Mouse (Mus musculus): ENCODE results near the gene E130309D02Rik.

Gene E130309D02Rik

DNA sequence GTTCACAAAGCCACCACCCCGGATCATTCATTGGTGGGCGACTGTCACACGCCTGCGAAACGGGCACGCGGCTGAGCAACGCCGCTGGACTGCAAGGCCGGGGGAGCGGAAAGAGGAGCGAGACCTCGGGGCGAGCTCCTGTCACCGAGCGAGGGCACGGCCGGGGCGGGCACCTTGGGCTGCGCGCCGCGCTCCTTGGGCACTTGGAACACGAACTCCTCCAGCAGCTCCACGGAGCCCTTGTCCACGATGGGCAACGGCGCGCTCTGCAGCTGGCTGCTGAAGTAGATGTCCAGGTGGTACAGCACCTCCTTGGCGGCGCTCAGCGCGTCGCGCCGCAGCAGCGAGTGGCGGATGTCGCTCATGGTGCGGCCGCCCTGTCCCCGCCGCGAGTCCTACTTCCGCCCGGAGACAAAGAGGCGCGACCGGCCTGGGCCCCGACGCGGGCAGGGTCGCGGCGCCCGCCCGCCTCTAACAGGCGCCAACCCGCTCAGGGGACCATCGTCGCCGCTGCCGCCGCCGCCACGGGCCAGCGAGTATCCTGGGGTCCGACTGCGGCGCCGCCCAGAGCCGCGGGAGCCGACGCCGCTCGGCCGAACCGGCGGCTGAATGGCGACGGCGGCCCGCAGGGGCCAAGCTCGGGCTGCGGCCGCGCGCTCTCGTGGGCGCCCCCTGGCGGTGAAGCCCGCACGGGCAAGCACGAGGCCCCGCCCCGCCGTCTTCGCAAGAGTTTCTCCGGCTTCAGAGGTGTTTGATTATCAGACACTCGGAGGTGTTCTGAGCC lies at the start of gene E130309D02Rik:
Gene E130309D02Rik (minus strand): TSS at position 631 of the 784 bp plus-strand sequence.
- DNase-seq, result peak; percentile 86 to 87

DNA sequence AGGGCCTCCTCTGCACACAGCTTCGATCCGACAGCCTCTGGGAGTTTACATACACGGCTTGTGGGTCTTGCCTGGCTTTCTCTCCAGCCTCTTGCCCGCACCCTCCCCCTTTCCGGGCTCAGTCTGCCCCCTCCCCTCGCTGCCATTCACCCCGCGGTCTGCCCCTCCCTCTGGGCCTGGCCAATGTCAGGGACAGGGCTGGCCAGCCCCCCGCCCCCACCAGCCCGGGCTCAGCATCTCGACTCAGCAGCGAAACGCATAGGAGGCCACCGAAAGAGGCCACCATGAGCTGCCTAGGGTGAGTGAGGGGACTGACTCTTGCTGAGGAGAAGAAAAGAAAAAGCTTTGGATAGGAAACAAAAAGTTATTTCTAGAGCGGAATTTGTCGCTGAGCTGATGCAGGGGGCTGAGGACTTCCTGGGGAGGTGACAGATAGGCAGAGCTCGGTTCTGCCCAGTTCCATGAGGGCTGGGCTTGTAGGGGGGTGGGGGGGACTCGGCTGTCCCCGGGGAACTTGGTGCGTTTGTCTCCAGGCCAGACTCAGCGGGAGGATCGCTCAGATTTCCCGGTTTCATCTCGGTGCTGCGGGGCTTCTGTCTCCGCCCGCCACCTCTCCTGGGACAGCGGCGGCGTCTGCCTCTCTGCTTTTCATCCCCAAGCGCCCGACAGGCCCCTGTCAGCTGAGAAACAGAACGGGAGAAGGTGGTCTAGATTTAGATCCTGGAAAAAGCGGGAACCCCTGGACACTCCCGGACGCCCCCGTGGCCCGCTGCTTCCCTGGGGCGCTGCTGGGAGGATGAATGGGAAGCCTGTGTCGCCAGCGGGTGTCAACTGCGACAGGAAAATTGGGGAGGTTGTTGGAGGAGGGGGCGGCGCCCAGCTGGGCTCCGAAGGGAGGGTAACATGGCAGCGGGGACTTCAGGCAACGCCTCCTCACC lies 48.8 kb upstream of the E130309D02Rik start:
- no peak for DNase-seq

DNA sequence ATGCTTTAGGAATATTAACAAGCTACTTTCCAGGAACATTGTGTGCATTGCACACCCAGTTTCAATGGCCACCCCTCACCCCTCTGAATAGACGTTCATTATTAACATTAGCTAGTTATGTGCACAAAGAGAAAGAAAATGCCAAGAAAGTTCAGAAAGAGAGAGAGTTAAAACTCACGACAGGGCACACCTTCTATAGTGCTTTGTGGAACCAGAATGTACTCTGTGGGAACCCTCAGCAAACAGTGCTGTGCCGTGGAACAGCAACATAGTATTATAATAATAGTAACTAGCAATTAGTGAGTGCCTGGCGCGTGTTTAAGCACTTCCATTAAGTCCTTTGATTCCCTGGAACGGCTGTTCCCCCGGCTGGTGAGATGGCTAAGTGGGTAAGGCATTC lies 46.3 kb upstream of the E130309D02Rik start:
- no peak for DNase-seq

DNA sequence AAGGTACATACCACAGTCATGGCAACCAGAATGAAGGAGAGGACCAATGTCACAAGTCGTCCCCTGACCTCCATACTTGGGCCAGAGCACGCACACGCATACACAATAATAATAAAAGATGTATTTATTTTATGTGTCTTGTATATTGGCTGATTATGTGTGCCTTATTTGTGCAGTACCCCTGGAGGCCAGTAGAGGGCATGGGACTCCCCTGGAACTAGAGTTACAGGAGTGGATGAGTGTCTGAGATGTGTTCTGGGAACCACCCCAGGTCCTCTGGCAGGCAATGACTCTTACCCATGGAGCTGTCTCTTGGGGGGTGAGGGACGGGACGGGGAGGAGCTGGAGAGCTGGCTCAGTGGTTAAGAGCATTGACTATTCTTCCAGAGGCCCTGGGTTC lies 44.8 kb upstream of the E130309D02Rik start:
- no peak for DNase-seq

DNA sequence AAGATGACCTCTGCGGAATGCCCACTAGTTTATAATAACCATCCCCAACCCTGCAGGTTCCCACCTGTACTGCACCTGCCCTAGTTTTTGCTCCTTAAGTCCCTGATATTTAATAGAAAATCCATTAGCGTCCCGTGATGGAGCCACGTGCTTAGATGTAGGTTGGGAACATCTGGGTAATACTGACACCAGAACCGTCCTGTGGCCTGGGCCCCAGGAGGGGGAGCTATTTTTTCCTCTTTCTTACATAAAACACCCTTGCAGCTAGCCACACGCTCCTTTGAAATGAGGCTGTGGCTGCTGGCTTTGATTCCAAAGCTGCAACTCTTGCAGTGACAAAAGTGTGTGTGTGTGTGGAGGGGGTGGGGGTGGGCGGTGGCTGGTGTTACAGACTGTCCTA lies 44.1 kb upstream of the E130309D02Rik start:
- no peak for DNase-seq

DNA sequence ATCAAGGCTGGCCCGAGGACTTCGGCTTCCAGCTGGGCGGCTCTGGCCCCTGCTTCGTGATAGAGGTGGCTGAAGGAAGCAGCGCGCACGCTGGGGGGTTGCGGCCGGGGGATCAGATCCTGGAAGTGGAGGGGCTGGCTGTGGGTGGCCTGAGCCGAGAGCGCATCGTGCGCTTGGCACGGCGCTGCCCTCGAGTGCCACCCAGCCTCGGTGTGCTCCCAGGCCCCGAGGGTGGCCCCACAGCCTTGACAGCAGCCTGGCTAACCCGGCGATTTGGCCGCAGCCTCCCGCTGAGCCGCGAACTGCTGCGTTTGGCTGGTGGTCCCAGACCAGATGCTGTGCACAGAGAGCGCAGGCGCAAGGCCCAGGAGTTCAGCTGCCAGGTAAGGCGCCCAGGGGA lies 42.4 kb upstream of the E130309D02Rik start:
- no peak for DNase-seq

DNA sequence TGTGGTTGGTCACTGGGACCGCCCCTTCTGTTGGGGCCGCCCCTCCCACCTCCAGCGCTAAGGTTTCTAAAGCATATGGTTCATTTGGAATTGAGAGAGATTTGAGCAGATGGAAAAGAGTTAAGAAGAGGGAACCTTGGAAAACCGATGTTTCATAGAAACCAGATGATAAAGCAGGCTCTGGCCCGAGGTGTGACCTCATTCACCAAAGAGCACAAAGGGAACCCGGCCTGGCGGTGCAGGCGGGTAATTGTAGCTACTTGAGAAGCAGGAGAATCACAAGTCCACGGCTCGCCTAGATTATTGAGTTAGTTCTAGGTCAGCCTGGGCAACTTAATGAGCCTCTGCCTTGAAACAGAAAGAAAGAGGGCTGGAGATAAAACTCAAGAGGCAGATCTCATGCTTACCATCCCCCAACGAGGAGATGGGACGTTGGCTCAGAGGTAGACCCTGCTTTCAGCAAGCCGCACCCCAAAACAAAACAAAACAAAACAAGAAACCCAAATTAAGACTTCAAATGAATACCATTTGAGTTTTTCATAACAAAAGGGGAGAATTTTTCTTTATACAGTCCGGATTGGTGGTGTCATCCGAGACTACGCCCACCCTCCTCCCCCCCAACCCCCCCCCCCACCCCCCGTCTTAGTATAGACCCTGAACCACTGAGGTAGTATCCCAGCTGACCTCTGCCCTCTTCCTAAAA lies 41.7 kb upstream of the E130309D02Rik start, which contains the start of gene Grid2ip:
Gene Grid2ip (plus strand): TSS at position 653 of the 703 bp plus-strand sequence.
- no peak for DNase-seq

DNA sequence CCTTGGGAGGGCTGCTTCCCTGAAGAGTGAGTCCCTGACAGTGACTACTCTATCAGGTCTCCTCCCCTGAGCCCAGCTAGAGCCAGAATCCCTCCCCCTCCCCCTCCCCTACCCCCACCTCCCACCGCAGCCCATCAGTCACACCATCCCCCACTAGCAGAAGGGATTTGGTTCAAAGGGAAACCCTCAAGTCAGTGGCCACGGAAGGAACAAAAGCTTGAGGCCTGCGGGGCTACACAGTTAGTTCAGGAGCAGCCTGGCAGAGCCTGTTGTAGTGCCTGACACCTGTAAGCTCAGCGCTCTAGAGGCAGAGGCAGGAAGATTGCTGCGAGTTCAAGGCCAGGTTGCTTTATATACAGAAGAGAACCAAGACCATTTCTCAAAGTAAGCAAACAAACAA lies 40.9 kb upstream of the E130309D02Rik start:
- no peak for DNase-seq

DNA sequence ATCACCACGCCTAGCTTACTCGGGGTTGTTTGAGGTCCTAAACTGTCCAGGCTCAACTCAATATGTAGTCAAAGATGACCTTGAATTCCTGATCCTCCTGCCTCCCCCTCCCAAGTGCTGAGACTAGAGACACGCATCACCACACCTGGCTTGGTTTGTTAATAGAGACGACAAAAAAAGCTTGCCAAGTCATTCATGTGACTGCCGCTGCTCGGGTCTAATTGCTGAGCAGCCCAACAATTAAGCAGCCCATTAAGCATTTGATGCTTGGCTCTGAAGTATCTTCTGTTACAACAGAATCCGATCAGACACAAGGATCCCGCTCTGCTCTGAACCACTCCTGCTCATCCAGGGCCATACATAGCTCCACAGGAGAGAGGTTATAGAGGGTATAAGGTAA lies 31.2 kb upstream of the E130309D02Rik start:
- no peak for DNase-seq

DNA sequence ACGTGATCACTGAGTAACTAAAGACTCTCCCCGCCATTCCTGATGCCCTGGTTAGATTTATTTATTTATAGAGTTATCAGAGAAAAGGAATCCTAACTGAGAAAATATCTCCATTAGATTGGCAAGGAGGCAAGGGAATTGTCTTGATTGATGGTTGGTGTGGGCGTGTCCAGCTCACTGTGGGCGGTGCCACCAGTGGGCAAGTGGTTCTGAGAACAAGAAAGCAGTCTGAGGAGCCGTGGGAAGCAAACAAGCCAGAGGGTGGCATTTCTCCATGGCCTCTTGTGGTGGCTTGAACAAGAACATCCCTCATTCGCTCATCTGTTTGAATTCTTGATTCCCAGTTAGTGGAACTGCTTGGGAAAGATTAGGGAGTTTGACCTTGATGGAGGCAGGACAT lies 24.4 kb upstream of the E130309D02Rik start:
- no peak for DNase-seq

DNA sequence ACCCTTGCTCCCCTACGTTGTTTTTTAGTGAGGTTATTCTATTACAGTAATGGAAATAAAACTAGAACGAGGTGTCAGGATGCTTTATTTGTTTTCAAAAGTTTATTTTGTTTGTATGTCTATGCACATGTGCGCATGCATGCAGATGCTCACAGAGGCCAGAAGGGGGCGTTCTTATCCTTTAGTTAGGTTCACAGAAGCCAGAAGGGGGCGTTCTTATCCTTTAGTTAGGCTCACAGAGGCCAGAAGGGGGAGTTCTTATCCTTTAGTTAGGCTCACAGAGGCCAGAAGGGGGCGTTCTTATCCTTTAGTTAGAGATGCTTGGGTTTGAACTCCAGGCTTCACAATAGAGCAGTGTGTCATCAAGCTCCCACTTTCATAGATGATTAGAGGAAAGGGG lies 21.4 kb upstream of the E130309D02Rik start:
- DNase-seq, result no peak

DNA sequence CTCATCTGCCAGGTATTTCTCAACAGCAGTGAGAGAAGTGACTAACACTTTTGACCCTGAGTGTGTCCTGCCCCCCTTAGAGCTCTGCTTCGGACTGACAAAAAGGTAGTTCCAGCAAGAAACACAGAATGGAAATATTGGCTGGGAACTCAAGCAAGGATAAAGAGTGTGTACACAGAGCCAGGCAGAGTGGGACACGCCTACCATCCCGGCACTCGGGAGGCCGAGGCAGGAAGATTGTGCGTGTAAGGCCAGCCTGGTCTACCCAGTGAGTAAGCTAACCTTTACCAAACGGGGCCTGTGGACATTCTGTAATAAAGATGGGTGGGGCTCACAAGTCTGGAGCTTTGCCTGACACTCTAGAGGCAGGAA lies 19.9 kb upstream of the E130309D02Rik start:
- DNase-seq, result no peak

DNA sequence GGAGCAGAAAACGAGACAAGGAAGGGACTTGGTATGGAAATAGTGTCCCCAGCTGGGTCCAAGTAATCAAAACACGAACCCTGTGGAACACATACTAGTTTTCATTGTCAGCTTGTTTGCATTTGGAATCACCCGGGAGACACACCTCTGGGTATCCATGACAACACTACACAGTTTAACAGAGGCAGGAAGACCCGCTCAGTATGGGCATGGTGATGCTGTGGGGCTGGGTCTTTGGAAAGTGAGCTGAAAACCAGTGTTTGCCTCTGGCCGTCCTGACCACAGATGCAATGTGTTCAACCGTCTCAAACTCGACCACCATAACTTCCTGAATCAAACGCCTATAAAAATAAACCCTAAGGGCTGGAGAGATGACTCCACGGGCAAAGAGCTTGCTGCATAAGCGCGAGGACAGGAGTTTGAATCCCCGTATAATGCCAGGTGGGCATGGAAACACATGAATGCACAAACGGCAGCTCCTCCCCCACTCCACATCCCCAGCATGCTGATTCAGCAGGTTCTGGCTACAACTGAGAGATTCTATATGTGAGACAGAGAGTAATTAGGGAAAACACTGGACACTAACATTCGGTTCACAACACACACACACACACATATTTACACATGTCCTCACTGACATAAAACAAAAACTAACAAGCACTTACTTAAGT lies 19.4 kb upstream of the E130309D02Rik start:
- no peak for DNase-seq

DNA sequence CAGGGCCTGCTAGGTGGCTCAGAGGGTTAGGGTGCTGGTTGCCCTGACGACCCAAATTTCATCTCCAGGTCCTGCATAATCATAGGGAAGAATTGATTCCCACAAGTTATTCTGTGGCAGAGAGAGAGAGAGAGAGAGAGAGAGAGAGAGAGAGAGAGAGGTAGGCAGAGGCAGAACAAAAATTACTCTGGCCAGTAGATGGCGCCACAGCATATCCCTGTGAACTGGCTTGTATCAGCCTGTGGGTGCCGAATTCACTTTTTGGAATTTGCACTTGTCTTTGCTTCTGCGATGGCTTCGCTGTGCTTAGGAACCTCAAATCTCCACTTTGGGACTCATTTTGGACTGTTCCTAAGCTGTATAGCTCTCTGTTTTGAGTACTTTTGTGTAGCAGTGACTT lies 18.7 kb upstream of the E130309D02Rik start:
- peak; percentile 35 to 58 for DNase-seq

DNA sequence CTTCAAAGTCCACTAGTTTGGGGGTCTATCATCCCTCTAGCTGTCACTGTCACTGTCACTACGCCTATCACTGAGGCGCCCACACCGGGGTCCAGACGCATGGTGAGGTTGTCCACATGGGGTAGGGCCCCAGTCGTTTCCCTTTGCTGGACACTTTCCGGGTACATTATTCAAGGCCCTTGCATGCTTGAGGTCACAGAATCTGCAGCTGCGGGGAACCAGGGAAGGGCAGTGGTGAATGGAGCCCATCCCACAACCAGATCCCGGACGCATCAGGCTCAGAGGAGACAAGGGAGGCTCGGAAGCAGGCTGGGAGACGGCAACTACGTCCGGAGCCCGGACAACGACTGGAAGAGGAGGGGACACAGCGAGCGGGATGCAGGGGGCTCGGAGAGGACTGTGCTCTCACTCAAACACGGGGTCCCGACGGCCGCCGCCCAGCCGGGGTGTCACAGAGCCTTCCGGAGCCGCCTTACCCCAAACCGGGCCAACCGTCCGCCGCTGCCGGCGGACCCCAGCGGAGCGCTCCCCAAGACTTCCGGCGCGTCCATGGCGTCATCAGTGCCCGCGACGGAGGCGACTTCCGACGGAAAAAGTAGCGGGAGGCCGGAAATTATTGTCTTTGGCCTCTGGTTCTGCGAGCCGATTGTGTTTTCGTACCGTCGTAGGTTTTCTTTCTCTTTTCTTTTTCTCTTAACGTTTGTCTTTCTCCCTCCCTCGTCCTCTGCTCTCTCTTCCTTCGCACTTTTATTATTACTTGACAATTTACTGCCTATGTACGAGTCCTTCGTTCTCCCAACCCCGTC lies 13.7 kb upstream of the E130309D02Rik start, which contains the start of gene Zdhhc4:
Gene Zdhhc4 (minus strand): TSS at position 567 of the 806 bp plus-strand sequence.
- DNase-seq, result peak; percentile 86 to 89

DNA sequence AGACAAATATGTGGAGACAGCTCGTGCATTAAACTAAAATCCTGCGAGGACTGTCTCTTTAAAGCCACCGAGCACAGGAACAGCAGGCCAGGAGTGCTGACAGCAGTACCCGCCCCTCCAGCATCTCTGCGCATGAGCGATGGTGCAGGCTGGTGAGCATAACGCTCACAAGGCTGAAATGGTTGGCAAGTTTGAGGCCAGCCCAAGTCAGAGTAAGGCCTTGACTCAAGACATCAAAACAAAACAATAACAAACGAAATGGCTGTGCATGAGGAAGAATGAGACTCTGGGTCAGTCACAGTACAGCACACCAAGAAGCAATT lies 2.1 kb upstream of the E130309D02Rik start:
- no peak for DNase-seq

DNA sequence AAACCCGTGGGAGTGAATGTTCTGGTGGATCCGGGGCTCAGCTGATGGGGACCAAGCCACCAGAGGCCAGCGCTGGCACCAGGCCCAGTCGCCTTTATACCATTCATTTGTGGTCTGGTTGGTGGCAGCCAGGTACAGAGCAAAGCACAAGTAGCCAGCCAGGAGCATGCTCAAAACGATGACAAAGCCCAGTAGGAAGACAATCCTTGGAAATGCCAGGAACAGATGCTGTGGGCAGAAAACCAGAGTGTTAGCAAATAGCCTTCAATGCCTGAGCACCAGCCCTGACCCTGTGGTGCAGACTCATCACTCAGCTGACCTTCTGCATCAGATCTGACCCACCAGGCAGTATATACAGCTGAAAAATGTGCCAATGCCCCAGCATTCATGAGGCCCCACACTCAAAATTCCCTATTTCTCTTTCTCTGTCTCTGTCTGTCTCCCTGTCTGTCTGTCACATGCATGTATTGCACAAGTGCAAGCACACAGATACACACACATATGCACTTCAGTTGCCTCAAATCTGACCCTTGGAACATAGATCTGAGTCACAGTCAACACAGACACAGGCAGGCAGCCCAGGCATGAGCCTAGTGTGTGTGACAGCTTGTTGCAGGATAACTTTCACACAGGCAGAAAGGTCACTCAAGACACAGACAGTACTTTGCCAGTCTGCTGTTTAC lies 1.6 kb upstream of the E130309D02Rik start:
- DNase-seq, result no peak

DNA sequence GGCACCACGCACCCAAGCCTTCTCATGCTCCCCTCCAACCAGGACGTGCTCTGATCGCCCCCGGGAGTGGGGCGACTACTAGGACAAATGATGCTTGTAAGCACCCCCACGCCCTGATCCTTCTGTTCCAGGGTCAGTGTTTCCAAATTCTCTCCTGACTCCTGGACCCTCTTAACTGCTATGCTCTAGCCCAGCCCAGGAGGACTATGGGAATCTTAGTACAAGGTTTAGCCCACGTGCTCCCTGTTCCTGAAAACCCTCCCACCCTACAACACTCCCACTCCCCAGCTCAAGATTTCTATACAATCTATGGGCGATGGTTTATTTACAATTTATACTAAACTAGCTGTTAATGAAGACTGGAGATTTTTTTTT lies 341 bp upstream of the E130309D02Rik start:
- DNase-seq, result no peak

DNA sequence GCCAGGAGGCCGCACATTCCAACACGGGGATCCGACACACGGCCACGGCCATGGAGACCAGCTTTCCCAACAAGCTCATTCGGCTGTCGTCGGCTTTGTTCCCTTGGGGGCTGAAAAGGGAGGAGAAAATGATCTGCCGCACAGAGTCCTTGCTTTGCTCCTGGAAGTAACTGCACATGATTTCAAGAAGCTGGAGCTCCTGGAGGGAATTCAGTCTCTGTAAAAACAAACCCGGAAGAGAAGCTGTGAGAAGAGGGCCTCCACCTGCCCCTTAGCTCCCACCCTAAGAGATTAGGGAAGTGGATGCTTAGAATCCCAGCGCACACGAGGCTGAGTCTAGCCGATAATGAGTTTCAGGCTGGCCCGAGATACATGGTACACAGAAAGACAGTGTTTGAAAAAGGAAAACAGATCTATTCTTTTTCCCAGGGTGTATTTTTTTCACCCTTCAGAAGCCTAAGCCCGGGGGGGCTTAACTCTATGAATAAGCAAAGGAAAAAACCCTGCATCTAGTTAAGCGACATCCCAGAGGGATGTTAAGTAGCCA lies 904 bp downstream of the E130309D02Rik start:
- no peak for DNase-seq

DNA sequence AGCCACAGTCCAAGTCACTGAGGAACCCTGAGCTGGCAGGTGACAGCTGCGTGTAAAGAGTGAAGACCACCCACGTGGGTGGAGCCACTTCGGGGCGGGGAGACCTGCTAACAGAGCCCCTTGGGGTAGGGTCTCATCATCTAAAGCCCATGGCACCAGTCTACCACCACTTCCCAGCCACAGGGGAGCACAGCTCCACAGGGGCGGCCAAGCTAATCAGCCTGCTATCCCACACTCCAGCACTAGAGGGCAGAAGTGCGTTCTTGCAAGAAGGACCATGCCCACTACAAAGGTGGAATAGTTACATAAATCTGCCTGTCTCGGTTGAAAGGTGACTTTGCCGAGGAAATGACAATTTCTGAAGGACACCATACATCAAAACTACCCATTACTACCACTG lies 3.3 kb downstream of the E130309D02Rik start:
- peak; percentile 71 to 80 for DNase-seq

DNA sequence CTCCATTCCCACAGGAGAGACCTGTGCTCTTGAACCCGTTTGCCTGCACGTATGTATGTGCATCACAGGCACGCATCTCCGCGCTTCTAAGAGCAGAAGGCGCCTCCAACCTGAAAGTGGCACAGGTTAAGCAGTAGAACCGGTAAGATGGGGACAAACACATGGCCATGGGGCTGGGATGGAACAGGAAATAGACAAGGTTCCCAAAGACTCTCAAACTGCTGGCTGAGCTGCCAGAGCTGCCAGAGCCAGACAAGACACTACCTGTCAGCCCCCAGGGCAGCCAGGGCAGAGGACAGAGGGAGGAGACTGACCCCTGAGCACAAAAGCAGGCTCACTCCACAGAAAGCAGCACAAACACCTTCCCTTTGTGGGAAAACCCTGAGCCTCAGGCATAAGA lies 5.2 kb downstream of the E130309D02Rik start:
- DNase-seq, result no peak

Measured in lung, adult 18-20 months (tissue).